Comparison of ENCODE assay signal across 11 mouse cellular contexts in genomic region chr15:92434605-92435004, GRCm38 (mm10). TPM values are rescaled to one million over a fixed set of nuclear protein-coding genes. Genes with fewer than 3 reads are reported as not detected.
DNase-seq lines count a peak whose midpoint lies in the region; ATAC-seq and TF ChIP-seq lines count a peak whose summit lies in the region.
"Had no signal": no experiment of that assay in that cellular context is flagged by ENCODE, and none has a peak within 500 bp of the region (broad histone marks: within the 10 kb centered on the region; RNA-seq: fewer than 3 reads in every experiment).

No protein-coding gene starts in this region.

- no peak overlapping the region for H3K27ac ChIP-seq in kidney, adult 2 months (ENCODE audit: insufficient read depth, low read depth, low read length)
- no peak overlapping the region for H3K27ac ChIP-seq in MEL (ENCODE audit: control insufficient read depth, low read depth, low read length)
- H3K27ac ChIP-seq: stomach, embryonic 15.5 days had no signal

- TF ChIP-seq POLR2A in kidney, adult 2 months (IDR thresholded peaks at IDR 0.05; ENCODE audit: low read depth, low read length), result no peak
- no peak for TF ChIP-seq POLR2A in MEL (IDR thresholded peaks at IDR 0.05; ENCODE audit: control insufficient read depth in 1 of 2, insufficient read depth in 1 of 2, low read depth in 1 of 2, low read length in 2 of 2, poor library complexity in 1 of 2)

- peak; percentile 11 for DNase-seq in kidney, adult 2 months
- no peak for DNase-seq in kidney, adult 8-10 months
- DNase-seq in A20 (ENCODE audit: low read depth, low spot score), result peak; percentile 40
- peak; percentile 22 for DNase-seq in MEL (ENCODE audit: low read depth, low spot score)
- peak; percentile 20 for DNase-seq in embryo, embryonic 9.5 days (ENCODE audit: extremely low spot score)
- no peak for DNase-seq in heart, postnatal 36 days
- no peak for DNase-seq in adrenal gland, postnatal 14 days
- DNase-seq: heart, postnatal 4 days; lung, postnatal 4 days had no signal

- intact Hi-C loops in heart, postnatal 36 days (cut with DNase I), result loop anchor here (1.0 to 2.0 kb wide), 2 partner anchors 170 to 782 kb away; no protein-coding TSS in a partner anchor

- TF ChIP-seq CTCF in kidney, adult 2 months (conservative IDR thresholded peaks at IDR 0.05; ENCODE audit: insufficient read depth, insufficient read length, low read depth, low read length), result peak; percentile 25; the same call in 1 of the 2 replicates
- peak in 2 of 3 experiments; percentile 19 to 43; a peak in 3 of 6 replicates for TF ChIP-seq CTCF in MEL (IDR thresholded peaks at IDR 0.05 in 2 of 3, conservative IDR thresholded peaks at IDR 0.05 in 1 of 3; ENCODE audit: control insufficient read depth in 1 of 3, insufficient read depth in 1 of 3, low read depth in 2 of 3, low read length in 3 of 3, poor library complexity in 1 of 3, severe bottlenecking in 1 of 3)

- ATAC-seq in inflammation-experienced regulatory T-cells, adult 6 months, result no peak

- TF ChIP-seq EP300 in MEL (IDR thresholded peaks at IDR 0.05; ENCODE audit: low read depth in 1 of 2, low read length in 2 of 2), result no peak

- no peaks in the 10 kb centered on the region for H3K79me2 ChIP-seq in MEL (ENCODE audit: control insufficient read depth, insufficient read depth, low read length, poor library complexity)

- no peaks in the 10 kb centered on the region for H3K9me3 ChIP-seq in MEL (replicated peaks; ENCODE audit: insufficient read depth, low read length)
- H3K9me3 ChIP-seq: stomach, embryonic 15.5 days had no signal

- H3K36me3 ChIP-seq in kidney, adult 2 months (ENCODE audit: control insufficient read depth, insufficient read depth, low read length), result no peaks in the 10 kb centered on the region
- no peaks in the 10 kb centered on the region for H3K36me3 ChIP-seq in MEL (ENCODE audit: control insufficient read depth in 1 of 2, insufficient read depth in 2 of 2, low read length in 2 of 2)
- H3K36me3 ChIP-seq: stomach, embryonic 15.5 days had no signal

- H3K4me1 ChIP-seq in kidney, adult 2 months (ENCODE audit: control insufficient read depth, insufficient read depth, low read length), result no peaks in the 10 kb centered on the region
- H3K4me1 ChIP-seq in MEL (ENCODE audit: control insufficient read depth in 1 of 2, insufficient read depth in 2 of 2, low read length in 2 of 2), result no peaks in the 10 kb centered on the region
- H3K4me1 ChIP-seq: stomach, embryonic 15.5 days had no signal

- H3K4me3 ChIP-seq in kidney, adult 2 months (ENCODE audit: insufficient read depth, low read depth, low read length), result no peak overlapping the region
- H3K4me3 ChIP-seq in MEL (ENCODE audit: control insufficient read depth in 1 of 2, insufficient read depth in 1 of 2, low read depth in 2 of 2, low read length in 2 of 2), result no peak overlapping the region
- H3K4me3 ChIP-seq: stomach, embryonic 15.5 days had no signal

- no peak overlapping the region for H3K9ac ChIP-seq in MEL (ENCODE audit: control insufficient read depth, low read depth, low read length, poor library complexity, severe bottlenecking)
- H3K9ac ChIP-seq: stomach, embryonic 15.5 days had no signal

- H3K27me3 ChIP-seq in kidney, adult 2 months (replicated peaks; ENCODE audit: control insufficient read depth, insufficient read depth, low read length), result no peaks in the 10 kb centered on the region
- H3K27me3 ChIP-seq in MEL (ENCODE audit: control insufficient read depth in 1 of 2, insufficient read depth in 2 of 2, low read length in 2 of 2), result no peaks in the 10 kb centered on the region
- H3K27me3 ChIP-seq: stomach, embryonic 15.5 days had no signal

- TF ChIP-seq RAD21 in MEL (IDR thresholded peaks at IDR 0.05; ENCODE audit: low read depth, low read length), result peak; percentile 54

- WGBS in kidney, adult 2 months, result 7% methylated on average over 6 of the region's 6 CpGs

TF ChIP-seq in MEL, 35 proteins besides CTCF, POLR2A, EP300 and RAD21:
- TF ChIP-seq SMC3 (IDR thresholded peaks at IDR 0.05; ENCODE audit: low read depth, low read length) (peak; percentile 25; the same call in 1 of the 2 replicates), ZMIZ1 (IDR thresholded peaks at IDR 0.05; ENCODE audit: low read depth, low read length) (no peak), TBP (IDR thresholded peaks at IDR 0.05; ENCODE audit: low read depth, low read length) (no peak), MYC (IDR thresholded peaks at IDR 0.05; ENCODE audit: low read depth, low read length) (no peak), NRF1 (IDR thresholded peaks at IDR 0.05; ENCODE audit: insufficient read depth, low read depth, low read length, poor library complexity, severe bottlenecking) (no peak), MAX (IDR thresholded peaks at IDR 0.05; ENCODE audit: low read length) (no peak), BHLHE40 (IDR thresholded peaks at IDR 0.05; ENCODE audit: borderline replicate concordance, low read depth, low read length) (no peak), HCFC1 (IDR thresholded peaks at IDR 0.05; ENCODE audit: low read depth, low read length) (no peak), TAL1 (IDR thresholded peaks at IDR 0.05; ENCODE audit: low read length) (no peak), ELF1 (IDR thresholded peaks at IDR 0.05; ENCODE audit: low read depth, low read length) (no peak), USF1 (IDR thresholded peaks at IDR 0.05; ENCODE audit: low read depth, low read length) (no peak), ZC3H11A (IDR thresholded peaks at IDR 0.05; ENCODE audit: low read depth, low read length) (0 out of 2 replicates have a peak, but pooled peaks have one; percentile 15), USF2 (IDR thresholded peaks at IDR 0.05; ENCODE audit: borderline replicate concordance in 1 of 2, insufficient read depth in 1 of 2, low read depth in 1 of 2, low read length in 2 of 2) (no peak), POLR2AphosphoS2 (IDR thresholded peaks at IDR 0.05; ENCODE audit: low read length) (no peak), MYB (IDR thresholded peaks at IDR 0.05; ENCODE audit: low read depth, low read length) (no peak), TCF12 (IDR thresholded peaks at IDR 0.05; ENCODE audit: low read depth, low read length) (no peak), UBTF (IDR thresholded peaks at IDR 0.05; ENCODE audit: borderline replicate concordance, insufficient read depth, low read depth, low read length) (no peak)

RNA-seq across cellular contexts. Expression of gene Pdzrn4, which starts 37.9 kb away (rescaled TPM):
- polyA plus RNA-seq in kidney, adult 2 months (2012; rRNA removed), result 0.39 and 0.45 TPM in 2 replicates
- total RNA-seq in MEL (2012; rRNA removed), result not detected in 2 replicates
- not detected for polyA plus RNA-seq in MEL (2012; ENCODE audit: insufficient read depth in 1 of 2, insufficient read length in 2 of 2, low read depth in 1 of 2, low replicate concordance in 2 of 2, missing spikeins in 1 of 2)
- polyA plus RNA-seq in inflammation-experienced regulatory T-cells, adult 6 months (2017; shearing (Covaris generic)), result not detected
- 1 to 10 TPM; 2.0 to 2.6 TPM for total RNA-seq in heart, postnatal 36 days (2021)
- not detected in 2 replicates for total RNA-seq in adrenal gland, postnatal 14 days (2021)

Comparison
In these comparisons a context has a peak if more than half of its experiments do, and no peak if none do; other contexts are left out.
1. DNase-seq: peak in kidney, adult 2 months (single experiment), A20 (single experiment), MEL (single experiment) and embryo, embryonic 9.5 days (single experiment); none in kidney, adult 8-10 months (0 of 2), heart, postnatal 36 days (0 of 2) and adrenal gland, postnatal 14 days (single experiment).